ENCODE assay signal across 8 mouse cellular contexts in the genomic region with DNA sequence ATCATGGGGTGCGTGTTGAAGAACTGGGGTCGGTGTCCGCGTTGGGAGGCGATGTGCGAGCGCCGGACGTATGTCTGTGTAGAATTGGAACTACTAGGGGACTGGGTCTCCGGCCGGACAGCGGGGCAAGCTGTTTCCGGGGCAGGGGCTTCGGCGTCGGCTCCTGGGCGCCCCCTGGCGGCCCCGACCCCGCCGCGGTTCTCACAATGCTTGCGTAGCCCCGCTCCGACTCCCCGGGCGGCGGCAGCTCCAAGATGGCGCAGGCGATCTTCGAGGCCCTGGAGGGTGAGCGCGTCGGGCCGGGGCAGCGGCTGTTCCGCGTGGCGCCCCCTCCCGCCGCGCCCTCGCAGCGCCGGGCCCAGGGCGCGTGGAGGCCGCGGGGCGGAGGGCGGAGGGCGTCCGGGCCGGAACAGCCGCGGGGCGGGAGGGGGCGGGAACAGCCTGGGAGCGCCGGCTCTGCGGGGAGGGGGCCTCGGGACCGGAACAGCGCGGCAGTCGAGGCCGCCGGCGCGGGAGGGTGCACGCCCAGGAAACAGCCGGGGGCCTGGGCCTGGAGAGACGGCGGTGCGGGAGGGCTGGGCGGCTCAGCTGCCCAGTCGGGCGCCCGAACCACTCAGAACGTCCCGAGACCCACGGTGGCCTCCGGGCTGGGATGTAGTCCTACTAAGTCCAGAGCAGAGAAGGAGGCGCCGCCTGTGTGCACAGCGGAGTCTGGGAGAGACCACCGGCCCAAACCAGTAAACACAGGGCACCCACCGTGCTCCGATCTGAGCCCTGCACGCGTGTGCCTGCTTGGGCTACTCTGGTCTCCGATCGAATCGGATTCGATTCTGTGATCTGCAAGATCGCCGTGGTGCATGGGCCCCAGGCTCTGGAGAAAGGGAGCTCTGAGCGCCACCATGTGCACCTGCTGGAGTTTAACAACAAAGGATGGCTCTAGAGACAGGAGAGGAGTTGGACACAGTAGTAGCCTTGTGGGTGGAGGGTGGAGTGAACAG. TPM values are rescaled to one million over a fixed set of nuclear protein-coding genes. Genes with fewer than 3 reads are reported as not detected.
DNase-seq lines count a peak whose midpoint lies in the region; ATAC-seq lines count a peak whose summit lies in the region.

Zfp341 (plus strand) TSS at position 180 of the 998 bp plus-strand sequence.
4930519P11Rik (minus strand) TSS at position 320 of the 998 bp plus-strand sequence.

- H3K36me3 ChIP-seq in hindbrain, embryonic 15.5 days: no peaks in the 10 kb centered on the region

- H3K9ac ChIP-seq in hindbrain, embryonic 15.5 days: peak within 1 kb of the TSS; percentile 75

- DNase-seq in WW6 (ENCODE audit: low read depth, low spot score): peak; percentile 69
- peak; percentile 85 to 90 for DNase-seq in cerebellum, postnatal 36 days
- peak; percentile 84 to 90 for DNase-seq in frontal cortex, postnatal 36 days (ENCODE audit: low spot score in 2 of 2)
- DNase-seq in left cerebral cortex, adult 18-20 months (ENCODE audit: low spot score in 2 of 2): peak; percentile 83 to 89
- peak; percentile 94 to 97 for DNase-seq in lung, postnatal 4 days
- peak; percentile 97 for DNase-seq in retina, postnatal 1 day
- DNase-seq in thymus, postnatal 4 days: peak; percentile 93

- no peaks in the 10 kb centered on the region for H3K27me3 ChIP-seq in hindbrain, embryonic 15.5 days

- H3K4me3 ChIP-seq in hindbrain, embryonic 15.5 days: peak within 1 kb of the TSS; percentile 67

- WGBS in hindbrain, embryonic 15.5 days: under 1% methylated on average over 83 of the region's 98 CpGs

- ATAC-seq in hindbrain, embryonic 15.5 days (ENCODE audit: low FRiP score, low read depth): peak; percentile 95

- peak within 1 kb of the TSS; percentile 99 for H3K27ac ChIP-seq in hindbrain, embryonic 15.5 days (replicated peaks)

- H3K4me1 ChIP-seq in hindbrain, embryonic 15.5 days (replicated peaks): peaks cover 28% of the 10 kb centered on the region

- peak within 1 kb of the TSS; percentile 78 for H3K4me2 ChIP-seq in hindbrain, embryonic 15.5 days

- no peaks in the 10 kb centered on the region for H3K9me3 ChIP-seq in hindbrain, embryonic 15.5 days

RNA-seq across cellular contexts. Expression of gene Zfp341, which starts in this region (rescaled TPM):
- polyA plus RNA-seq in hindbrain, embryonic 15.5 days (2015; fragmentation: Nextera tagmentation; extraction: Ambion mirVana): 2.0 and 2.7 TPM in 2 replicates
- 10 to 100 TPM; 11.0 to 11.4 TPM for total RNA-seq in left cerebral cortex, adult 18-20 months (2021)

RNA-seq across cellular contexts. Expression of gene 4930519P11Rik, which starts in this region (rescaled TPM):
- polyA plus RNA-seq in hindbrain, embryonic 15.5 days (2015; fragmentation: Nextera tagmentation; extraction: Ambion mirVana): 0.76 and 0.79 TPM in 2 replicates
- total RNA-seq in left cerebral cortex, adult 18-20 months (2021): not detected

Comparison
In these comparisons a context has a peak if more than half of its experiments do, and no peak if none do; other contexts are left out.
1. Peak in every context shown above with its lines: DNase-seq, ATAC-seq, H3K4me3 ChIP-seq and H3K27ac ChIP-seq.